Mouse (Mus musculus) midbrain, embryonic 11.5 days (tissue): Measurements from ENCODE around the gene Tmc5. TPM values are rescaled to one million over a fixed set of nuclear protein-coding genes. Genes with fewer than 3 reads are reported as not detected.

Experiments used
- ATAC-seq: fragments of 200-750 bp; cut with Nextera tagmentation; 2 replicates; pipeline ENCODE4 v1.8.0; 2017; ENCODE audit warnings: moderate TSS enrichment, moderate library complexity; ENCODE audit not compliant: low FRiP score
- DNase-seq: peaks from one replicate; pipeline ENCODE4 v3.0.0; 2015; ENCODE audit warnings: low spot score; ENCODE audit errors: missing footprints
- H3K27ac ChIP-seq: fragments of 300-500 bp; sonication (generic); 2 replicates; pipeline ENCODE4 v1.5.1; 2014; ENCODE audit warnings: low read depth, low read length
- H3K27me3 ChIP-seq: fragments of 300-500 bp; sonication (generic); 2 replicates; pipeline ENCODE4 v1.6.1; 2014; ENCODE audit warnings: mild to moderate bottlenecking, low read length, moderate library complexity, mixed read lengths; ENCODE audit not compliant: control insufficient read depth, insufficient read depth
- H3K36me3 ChIP-seq: fragments of 300-500 bp; sonication (generic); 2 replicates; pipeline ENCODE4 v1.6.1; 2014; ENCODE audit warnings: mild to moderate bottlenecking, low read length, moderate library complexity, mixed read lengths; ENCODE audit not compliant: control insufficient read depth, insufficient read depth
- H3K4me1 ChIP-seq: fragments of 300-500 bp; sonication (generic); 2 replicates; pipeline ENCODE4 v1.6.1; 2014; ENCODE audit warnings: low read length; ENCODE audit not compliant: control insufficient read depth, insufficient read depth
- H3K4me2 ChIP-seq: fragments of 300-500 bp; sonication (generic); 2 replicates; pipeline ENCODE4 v1.6.1; 2014; ENCODE audit warnings: mild to moderate bottlenecking, moderate library complexity
- H3K4me3 ChIP-seq: fragments of 300-500 bp; sonication (generic); 2 replicates; pipeline ENCODE4 v1.5.1; 2014; ENCODE audit warnings: low read depth, low read length
- H3K9ac ChIP-seq: fragments of 300-500 bp; sonication (generic); 2 replicates; pipeline ENCODE4 v1.6.1; 2014; ENCODE audit warnings: low read length
- H3K9me3 ChIP-seq: fragments of 300-500 bp; sonication (generic); 2 replicates; pipeline ENCODE4 v1.6.1; 2016; ENCODE audit warnings: low read length; ENCODE audit not compliant: control insufficient read depth
- WGBS: fragments of 180-500 bp; shearing (Covaris S2); extraction: QIAGEN DNeasy Blood & Tissue Kit; methylation state at CpG from one replicate; pipeline ENCODE4 v1.1.7; 2014; 5-methylcytosine and 5-hydroxymethylcytosine counted together
- polyA plus RNA-seq: library from polyadenylated mRNA; unstranded; fragments of >200 nt; fragmentation: Nextera tagmentation; extraction: Ambion mirVana; gene quantifications from 2 replicates; pipeline ENCODE4 v1.2.1, GENCODE M21; 2014

The Tmc5 gene
- polyA plus RNA-seq, 1 experiment from 2014 or later, result 0.19 TPM

- Histone ChIP-seq H3K4me2 (no peak overlapping the region), H3K9ac (no peak overlapping the region), H3K9me3 (no peaks in the 10 kb centered on the region), H3K4me1 (peaks cover 16% of the 10 kb centered on the region), H3K4me3 (no peak overlapping the region), H3K36me3 (no peaks in the 10 kb centered on the region), H3K27me3 (no peaks in the 10 kb centered on the region), H3K27ac (no peak overlapping the region)
- DNase-seq (no peak), ATAC-seq (no peak)
- WGBS, result 90% methylated on average over 2 of the region's 2 CpGs
Observed at GRCm38 (mm10) chr7:118707216-118707615, 110.1 kb downstream of the Tmc5 start.

- no peak overlapping the region for H3K4me3 ChIP-seq
- no peaks in the 10 kb centered on the region for H3K27me3 ChIP-seq
- no peak overlapping the region for H3K27ac ChIP-seq
- H3K9ac ChIP-seq, result no peak overlapping the region
- H3K4me1 ChIP-seq, result peaks cover 17% of the 10 kb centered on the region
- H3K9me3 ChIP-seq, result no peaks in the 10 kb centered on the region
- ATAC-seq (no peak), DNase-seq (no peak)
- H3K4me2 ChIP-seq, result no peak overlapping the region
- 87% methylated on average over 4 of the region's 4 CpGs for WGBS
- H3K36me3 ChIP-seq, result no peaks in the 10 kb centered on the region
Observed at GRCm38 (mm10) chr7:118708002-118708401, 110.9 kb downstream of the Tmc5 start.

GRCm38 (mm10) chr7:118710776-118711175 lies 113.7 kb downstream of the Tmc5 start:
- Histone ChIP-seq H3K4me2 (no peak overlapping the region), H3K9ac (no peak overlapping the region), H3K27me3 (no peaks in the 10 kb centered on the region), H3K4me1 (peaks cover 15% of the 10 kb centered on the region), H3K36me3 (no peaks in the 10 kb centered on the region; the same call in 1 of the 2 replicates), H3K4me3 (no peak overlapping the region), H3K9me3 (no peaks in the 10 kb centered on the region), H3K27ac (no peak overlapping the region)
- ATAC-seq (no peak), DNase-seq (no peak)
- WGBS, result 60% methylated on average over 5 of the region's 5 CpGs

DNA sequence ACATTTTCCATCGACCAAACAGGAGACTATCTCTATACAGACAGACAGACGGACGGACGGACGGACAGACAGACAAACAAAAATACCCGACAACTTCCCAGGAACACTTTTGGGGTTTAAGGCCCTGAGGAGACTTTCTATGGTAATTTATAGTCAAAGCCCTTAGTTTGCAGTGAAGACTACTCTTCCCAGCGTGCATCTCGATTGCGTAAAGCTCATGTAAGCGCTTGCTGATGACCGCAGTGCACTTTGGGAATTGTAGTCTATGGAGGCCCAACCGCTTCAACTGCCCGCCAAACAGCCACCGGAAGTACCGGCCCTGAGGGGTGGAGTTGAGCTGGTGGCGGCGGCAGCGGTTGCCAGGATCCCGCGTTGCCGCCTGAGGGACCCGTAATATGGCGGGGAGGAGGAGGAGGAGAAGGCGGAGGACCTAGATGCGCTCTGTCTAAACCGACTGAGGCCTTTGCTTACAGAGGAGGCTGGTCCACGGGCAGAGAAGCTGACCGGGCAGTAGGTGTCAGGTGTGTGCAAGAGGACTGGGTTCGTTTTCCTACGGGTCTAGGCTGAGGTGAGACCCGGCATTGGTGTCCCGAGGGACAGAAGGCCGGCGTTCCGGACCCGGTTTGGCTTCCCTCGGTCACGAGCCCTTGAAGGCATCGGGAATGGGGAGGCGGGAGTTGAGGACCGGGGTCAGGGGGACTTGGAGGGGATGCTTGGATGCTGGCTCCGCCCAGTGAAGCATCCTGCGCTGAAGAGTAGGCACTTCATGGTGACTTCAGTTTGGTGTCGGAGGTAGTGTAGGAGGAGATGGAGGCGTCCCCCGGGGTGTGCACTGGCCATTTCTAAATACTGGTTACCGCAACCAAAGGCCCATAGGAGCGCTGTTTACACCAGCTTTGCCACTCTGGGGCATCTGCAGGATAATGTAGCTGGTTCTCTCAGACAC lies 115.4 kb downstream of the Tmc5 start, which contains the start of gene Ccp110:
Gene Ccp110 (plus strand): TSS at position 325 of the 946 bp plus-strand sequence.
- 0 out of 2 replicates have a peak within 1 kb of the TSS, but pooled peaks have one; percentile 25 for H3K27ac ChIP-seq
- H3K9me3 ChIP-seq, result no peaks in the 10 kb centered on the region
- peaks cover 10% of the 10 kb centered on the region for H3K4me1 ChIP-seq
- H3K4me2 ChIP-seq, result peak within 1 kb of the TSS; percentile 69
- WGBS, result under 1% methylated on average over 48 of the region's 48 CpGs
- H3K27me3 ChIP-seq, result no peaks in the 10 kb centered on the region
- peak within 1 kb of the TSS; percentile 79 for H3K9ac ChIP-seq
- DNase-seq, result peak; percentile 98
- ATAC-seq, result peak; percentile 98
- H3K4me3 ChIP-seq, result peak within 1 kb of the TSS; percentile 92
- no peaks in the 10 kb centered on the region; the same call in 1 of the 2 replicates for H3K36me3 ChIP-seq

GRCm38 (mm10) chr7:118714873-118715272 lies 117.8 kb downstream of the Tmc5 start:
- H3K27me3 ChIP-seq, result no peaks in the 10 kb centered on the region
- no peak overlapping the region for H3K4me3 ChIP-seq
- no peaks in the 10 kb centered on the region for H3K9me3 ChIP-seq
- H3K27ac ChIP-seq, result no peak overlapping the region
- no peak for DNase-seq
- peaks cover 10% of the 10 kb centered on the region for H3K4me1 ChIP-seq
- no peaks in the 10 kb centered on the region; the same call in 1 of the 2 replicates for H3K36me3 ChIP-seq
- no peak overlapping the region for H3K4me2 ChIP-seq
- WGBS, result 97% methylated on average over 1 of the region's 1 CpGs
- no peak for ATAC-seq
- no peak overlapping the region for H3K9ac ChIP-seq

GRCm38 (mm10) chr7:118718066-118718465 lies 121.0 kb downstream of the Tmc5 start:
- peaks cover 8% of the 10 kb centered on the region for H3K4me1 ChIP-seq
- H3K4me3 ChIP-seq, result no peak overlapping the region
- no peak overlapping the region for H3K4me2 ChIP-seq
- 94% methylated on average over 4 of the region's 4 CpGs for WGBS
- no peaks in the 10 kb centered on the region for H3K9me3 ChIP-seq
- ATAC-seq, result no peak
- DNase-seq, result no peak
- no peaks in the 10 kb centered on the region for H3K27me3 ChIP-seq
- no peak overlapping the region for H3K27ac ChIP-seq
- H3K36me3 ChIP-seq, result peaks cover 7% of the 10 kb centered on the region
- no peak overlapping the region for H3K9ac ChIP-seq

GRCm38 (mm10) chr7:118723927-118724326 lies 126.8 kb downstream of the Tmc5 start:
- H3K9ac ChIP-seq, result no peak overlapping the region
- H3K27me3 ChIP-seq, result no peaks in the 10 kb centered on the region
- H3K4me3 ChIP-seq, result no peak overlapping the region
- DNase-seq (no peak), ATAC-seq (no peak)
- no peaks in the 10 kb centered on the region for H3K4me1 ChIP-seq
- H3K4me2 ChIP-seq, result no peak overlapping the region
- 95% methylated on average over 9 of the region's 9 CpGs for WGBS
- peaks cover 17% of the 10 kb centered on the region for H3K36me3 ChIP-seq
- no peak overlapping the region for H3K27ac ChIP-seq
- no peaks in the 10 kb centered on the region for H3K9me3 ChIP-seq

Other genes starting within 250 kb of the Tmc5 start
- 3.5 and 3.7 TPM in 2 replicates for gene Syt17, start 149.1 kb upstream of the Tmc5 start, polyA plus RNA-seq
- 0.72 and 0.77 TPM in 2 replicates for gene Itpripl2, start 105.3 kb upstream of the Tmc5 start, polyA plus RNA-seq
- gene Coq7, start 63.9 kb upstream of the Tmc5 start, polyA plus RNA-seq, result 99.6 and 111 TPM in 2 replicates
- gene Tmc7, start 12.6 kb upstream of the Tmc5 start, polyA plus RNA-seq, result 9.8 and 10.3 TPM in 2 replicates
- gene Gde1, start 108.5 kb downstream of the Tmc5 start, polyA plus RNA-seq, result 99.7 and 104 TPM in 2 replicates
- gene Ccp110, start 115.3 kb downstream of the Tmc5 start, polyA plus RNA-seq, result 24.0 and 25.7 TPM in 2 replicates
- gene Vps35l, start 142.9 kb downstream of the Tmc5 start, polyA plus RNA-seq, result 74.2 and 82.8 TPM in 2 replicates